Mouse (Mus musculus): Measurements from ENCODE around the gene Kcnq1.

- TF ChIP-seq CTCF (IDR thresholded peaks at IDR 0.05; ENCODE audit: low read depth) (no peak), EP300 (IDR thresholded peaks at IDR 0.05; ENCODE audit: low read depth) (no peak)
These were observed 306.4 kb downstream of the Kcnq1 start for GRCm38 (mm10) chr7:143412606-143413005.
